Mouse (Mus musculus) limb, embryonic 13.5 days (tissue): Measurements from ENCODE around the gene Samhd1. TPM values are rescaled to one million over a fixed set of nuclear protein-coding genes. Genes with fewer than 3 reads are reported as not detected.

Experiments used
- ATAC-seq: fragments of 200-750 bp; cut with Nextera tagmentation; 2 replicates; pipeline ENCODE4 v1.8.0; 2017; ENCODE audit warnings: low read depth, moderate number of reproducible peaks, moderate TSS enrichment; ENCODE audit not compliant: low FRiP score
- H3K27ac ChIP-seq: fragments of 300-500 bp; sonication (generic); 2 replicates; pipeline ENCODE4 v1.5.1; 2015; ENCODE audit warnings: inconsistent platforms, mild to moderate bottlenecking, moderate library complexity
- H3K27me3 ChIP-seq: fragments of 300-500 bp; sonication (generic); 2 replicates; pipeline ENCODE4 v1.6.1; 2015; ENCODE audit warnings: mild to moderate bottlenecking, inconsistent platforms
- H3K36me3 ChIP-seq: fragments of 300-500 bp; sonication (generic); 2 replicates; pipeline ENCODE4 v1.6.1; 2015; ENCODE audit warnings: inconsistent platforms, mild to moderate bottlenecking, moderate library complexity
- H3K4me1 ChIP-seq: fragments of 300-500 bp; sonication (generic); 2 replicates; pipeline ENCODE4 v1.6.1; 2015; ENCODE audit warnings: inconsistent platforms
- H3K4me2 ChIP-seq: fragments of 300-500 bp; sonication (generic); replicated peaks from 2 replicates; pipeline ENCODE4 v1.6.1; 2015; ENCODE audit warnings: inconsistent platforms, mild to moderate bottlenecking, moderate library complexity
- H3K4me3 ChIP-seq: fragments of 300-500 bp; sonication (generic); 2 replicates; pipeline ENCODE4 v1.5.1; 2015; ENCODE audit warnings: moderate library complexity, mild to moderate bottlenecking, inconsistent platforms
- H3K9ac ChIP-seq: fragments of 300-500 bp; sonication (generic); 2 replicates; pipeline ENCODE4 v1.6.1; 2015; ENCODE audit warnings: mild to moderate bottlenecking, inconsistent platforms
- H3K9me3 ChIP-seq: fragments of 300-500 bp; sonication (generic); 2 replicates; pipeline ENCODE4 v1.6.1; 2016; ENCODE audit warnings: inconsistent platforms
- WGBS: fragments of 180-500 bp; shearing (Covaris S2); methylation state at CpG from one replicate; pipeline ENCODE4 v1.1.7; 2015; 5-methylcytosine and 5-hydroxymethylcytosine counted together
- polyA plus RNA-seq: library from polyadenylated mRNA; unstranded; fragments of >200 nt; fragmentation: Nextera tagmentation; extraction: Ambion mirVana; gene quantifications from 2 replicates; pipeline ENCODE4 v1.2.1, GENCODE M21; 2015

Gene Samhd1
- polyA plus RNA-seq, 1 experiment from 2014 or later = 26.6 TPM

DNA sequence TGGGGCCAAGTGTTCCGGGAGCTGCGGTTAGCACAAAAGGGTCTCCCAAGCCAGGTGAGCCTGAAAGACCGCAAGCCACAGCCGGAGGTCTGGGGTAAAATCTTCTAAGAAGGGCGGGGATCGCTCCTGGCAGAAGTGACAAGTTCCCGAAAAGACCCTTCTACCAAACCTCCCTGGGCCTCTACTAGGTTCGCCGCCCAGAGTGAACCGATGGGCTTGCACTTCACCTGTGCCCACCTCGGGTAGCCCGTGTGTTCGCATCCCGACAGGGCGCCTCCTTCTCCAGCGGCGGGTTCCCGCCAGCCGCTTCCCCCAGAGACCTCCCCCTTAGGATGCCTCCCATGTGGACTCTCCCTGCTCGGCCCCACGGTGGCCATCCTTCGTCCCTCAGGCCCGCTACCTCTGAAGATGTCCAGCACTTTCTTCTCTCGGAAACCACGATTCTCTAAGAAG lies 560 bp downstream of the Samhd1 start:
- Histone ChIP-seq H3K27ac (peak overlapping the region; percentile 73), H3K4me1 (peaks cover 8% of the 10 kb centered on the region; the same call in 1 of the 2 replicates), H3K4me3 (peak overlapping the region; percentile 69), H3K9ac (peak overlapping the region; percentile 75), H3K9me3 (no peaks in the 10 kb centered on the region), H3K4me2 (peak overlapping the region; percentile 78), H3K36me3 (no peaks in the 10 kb centered on the region; the same call in 1 of the 2 replicates), H3K27me3 (no peaks in the 10 kb centered on the region)
- 0% methylated on average over 25 of the region's 25 CpGs for WGBS
- ATAC-seq = peak; percentile 51

DNA sequence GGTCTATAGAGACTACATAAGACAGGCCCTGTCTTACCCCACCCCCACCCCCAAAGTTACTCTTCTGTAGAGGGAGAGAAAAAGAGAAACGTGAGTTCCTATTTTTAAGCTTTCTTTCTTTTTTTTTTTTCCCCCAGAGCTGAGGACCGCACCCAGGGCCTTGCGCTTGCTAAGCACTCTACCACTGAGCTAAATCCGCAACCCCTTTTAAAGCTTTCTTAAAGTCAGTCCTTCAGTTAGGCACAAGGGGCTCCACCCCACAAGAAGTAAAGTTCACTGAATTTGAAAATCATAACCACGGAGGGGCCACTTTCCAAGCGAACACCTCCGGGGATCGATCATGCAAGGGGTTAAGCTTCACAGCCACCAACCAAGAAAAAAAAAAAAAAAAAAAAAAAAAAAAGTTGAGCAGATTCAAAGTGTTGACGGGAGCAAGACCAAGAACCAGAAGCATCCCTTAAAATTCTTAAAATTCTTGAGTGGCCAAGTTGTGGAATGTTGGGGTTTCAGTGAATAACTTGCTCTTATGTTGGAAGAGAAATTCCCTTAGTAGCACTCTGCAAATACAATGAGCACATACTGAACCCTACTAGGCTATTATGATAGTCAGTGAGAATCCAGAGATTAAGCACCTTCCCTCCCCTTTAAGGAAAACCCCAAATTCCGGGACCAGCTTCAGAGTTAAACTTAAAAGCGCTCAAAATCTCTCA lies 1.1 kb downstream of the Samhd1 start:
- no peak overlapping the region for H3K27ac ChIP-seq
- peaks cover 8% of the 10 kb centered on the region; the same call in 1 of the 2 replicates for H3K4me1 ChIP-seq
- no peaks in the 10 kb centered on the region for H3K9me3 ChIP-seq
- peak overlapping the region; percentile 75 for H3K9ac ChIP-seq
- H3K4me3 ChIP-seq = peak overlapping the region; percentile 69
- 17% methylated on average over 11 of the region's 11 CpGs for WGBS
- peaks cover 2% of the 10 kb centered on the region; the same call in 1 of the 2 replicates for H3K36me3 ChIP-seq
- H3K4me2 ChIP-seq = peak overlapping the region; percentile 78
- ATAC-seq = no peak
- no peaks in the 10 kb centered on the region for H3K27me3 ChIP-seq

DNA sequence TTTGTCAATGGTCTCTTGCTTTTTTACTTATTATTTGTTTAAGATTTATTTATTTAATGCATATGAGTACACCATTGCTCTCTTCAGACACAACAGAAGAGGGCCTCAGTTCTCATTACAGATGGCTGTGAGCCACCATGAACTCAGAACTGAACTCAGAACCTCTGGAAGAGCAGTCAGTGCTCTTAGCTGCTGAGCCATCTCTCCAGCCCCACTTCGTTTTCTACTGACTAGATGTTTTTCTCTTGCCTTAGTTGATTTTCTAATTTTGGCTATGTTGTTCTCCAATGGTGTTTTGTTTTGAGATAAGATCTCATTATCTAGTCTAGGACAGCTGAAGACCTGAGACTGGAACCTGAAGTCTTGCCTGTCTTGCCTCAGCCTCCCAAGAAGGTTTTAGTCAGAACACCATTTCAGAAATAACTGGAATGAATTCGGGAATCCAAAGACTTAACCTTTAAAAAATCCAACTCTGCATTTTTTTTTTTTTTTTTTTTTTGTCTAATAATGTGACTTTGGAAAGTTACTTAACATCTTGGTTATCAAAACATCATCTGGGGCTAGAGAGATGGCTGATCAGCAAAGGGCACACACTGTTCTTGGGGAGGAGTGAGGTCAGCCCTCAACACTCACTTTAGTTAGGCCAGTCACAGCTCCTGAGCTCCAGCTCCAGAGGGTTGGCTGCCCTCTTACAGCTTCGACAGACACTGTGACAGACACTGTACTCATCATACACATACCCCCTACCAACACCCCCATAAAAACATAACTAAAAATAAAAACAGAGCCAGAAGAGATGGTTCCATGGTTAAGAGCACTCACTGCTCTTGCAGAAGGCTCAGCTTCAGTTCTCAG lies 2.2 kb downstream of the Samhd1 start:
- Histone ChIP-seq H3K9ac (no peak overlapping the region), H3K4me2 (no peak overlapping the region)

DNA sequence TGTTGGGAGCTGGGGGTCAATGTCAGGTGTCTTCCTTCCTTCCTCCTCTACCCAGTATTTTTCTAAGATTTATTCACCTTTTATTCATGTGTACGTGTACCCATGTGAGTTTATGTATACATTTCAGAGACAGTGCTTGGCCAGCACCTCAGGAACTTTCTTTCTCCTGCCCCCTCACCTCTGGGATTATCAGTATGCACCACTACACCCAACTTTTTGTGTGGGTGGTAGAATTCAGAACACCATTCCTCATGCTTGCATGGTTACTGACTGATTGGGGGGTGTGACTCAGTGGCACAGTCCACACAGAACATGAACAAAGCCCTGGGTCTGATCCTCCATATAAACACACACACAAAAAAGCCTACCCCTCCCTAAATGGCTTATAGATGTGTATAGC lies 3.0 kb downstream of the Samhd1 start:
- Histone ChIP-seq H3K36me3 (peaks cover 12% of the 10 kb centered on the region), H3K27me3 (no peaks in the 10 kb centered on the region), H3K27ac (no peak overlapping the region), H3K9me3 (no peaks in the 10 kb centered on the region), H3K4me3 (no peak overlapping the region), H3K4me1 (peaks cover 8% of the 10 kb centered on the region; the same call in 1 of the 2 replicates), H3K9ac (no peak overlapping the region), H3K4me2 (no peak overlapping the region)
- ATAC-seq = no peak
- 93% methylated on average over 1 of the region's 1 CpGs for WGBS

More for the DNA sequence above, 2.2 kb downstream of the Samhd1 start:
- Histone ChIP-seq H3K4me1 (peaks cover 8% of the 10 kb centered on the region; the same call in 1 of the 2 replicates), H3K9me3 (no peaks in the 10 kb centered on the region), H3K4me3 (no peak overlapping the region), H3K36me3 (peaks cover 8% of the 10 kb centered on the region), H3K27ac (no peak overlapping the region), H3K27me3 (no peaks in the 10 kb centered on the region)
- WGBS = 86% methylated on average over 3 of the region's 3 CpGs
- ATAC-seq = no peak

DNA sequence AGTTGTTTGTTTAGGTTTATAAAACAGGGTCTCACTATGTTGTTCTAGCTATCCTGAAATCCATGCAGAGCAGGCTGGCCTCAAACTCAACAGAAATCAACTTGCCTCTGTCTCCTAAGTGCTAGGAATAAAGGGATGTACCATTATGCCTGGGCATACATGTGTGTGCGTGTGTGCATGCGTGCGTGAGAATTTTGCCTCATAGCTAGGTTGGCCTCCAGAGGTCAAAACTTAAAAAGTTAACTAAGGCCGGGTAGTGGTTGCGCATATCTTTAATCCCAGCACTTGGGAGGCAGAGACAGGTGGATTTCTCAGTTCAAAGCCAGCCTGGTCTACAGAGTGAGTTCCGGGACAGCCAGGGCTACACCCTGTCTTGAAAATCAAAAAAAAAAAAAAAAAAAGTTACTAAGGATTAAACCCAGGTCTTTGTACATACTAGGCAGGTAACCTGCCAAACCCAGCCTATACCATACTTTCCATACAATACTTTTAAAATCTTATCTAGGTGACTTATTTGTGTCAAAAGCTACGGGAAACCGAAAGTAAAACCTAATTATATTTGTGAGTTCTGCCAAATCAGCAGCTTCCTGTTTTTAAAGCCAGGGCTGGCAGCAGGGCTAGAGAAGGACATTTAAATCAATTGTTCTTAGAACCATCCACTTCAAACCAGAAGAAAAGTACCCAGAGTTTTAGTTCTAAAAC lies 4.1 kb downstream of the Samhd1 start:
- Histone ChIP-seq H3K36me3 (peaks cover 18% of the 10 kb centered on the region), H3K27ac (no peak overlapping the region), H3K4me3 (no peak overlapping the region), H3K9ac (no peak overlapping the region), H3K27me3 (no peaks in the 10 kb centered on the region), H3K9me3 (no peaks in the 10 kb centered on the region), H3K4me1 (peaks cover 8% of the 10 kb centered on the region; the same call in 1 of the 2 replicates), H3K4me2 (no peak overlapping the region)
- WGBS = 84% methylated on average over 8 of the region's 8 CpGs
- no peak for ATAC-seq

DNA sequence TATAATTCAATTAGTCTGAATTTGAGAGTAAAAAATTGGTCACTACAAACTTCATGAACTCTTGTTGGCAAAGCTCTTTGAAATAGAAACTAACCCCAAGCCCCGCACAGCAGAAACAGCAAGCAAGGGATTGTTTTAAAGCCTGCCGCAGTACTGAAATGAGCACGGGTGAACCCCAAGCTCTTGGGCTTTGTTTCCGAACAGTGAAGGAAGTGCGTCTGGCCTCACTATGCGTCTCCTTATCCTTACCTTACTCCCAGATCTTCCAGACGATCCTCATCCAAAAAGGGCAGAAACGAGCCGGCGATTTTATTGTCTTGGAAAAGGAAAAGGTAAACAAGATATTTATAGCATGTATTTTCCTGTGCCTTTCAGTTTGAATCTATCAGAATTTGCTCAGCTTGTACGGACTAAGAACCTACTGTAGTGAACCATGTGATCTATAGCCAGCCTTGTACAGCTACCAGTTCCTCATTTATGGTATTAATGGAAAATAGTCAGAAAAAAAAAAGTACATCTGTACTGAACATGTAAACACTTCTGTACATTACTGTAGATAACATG lies 5.4 kb downstream of the Samhd1 start:
- H3K9ac ChIP-seq = no peak overlapping the region
- ATAC-seq = no peak
- H3K4me2 ChIP-seq = no peak overlapping the region
- no peaks in the 10 kb centered on the region for H3K9me3 ChIP-seq
- 78% methylated on average over 11 of the region's 11 CpGs for WGBS
- H3K4me1 ChIP-seq = peaks cover 8% of the 10 kb centered on the region; the same call in 1 of the 2 replicates
- no peak overlapping the region for H3K4me3 ChIP-seq
- no peaks in the 10 kb centered on the region for H3K27me3 ChIP-seq
- no peak overlapping the region for H3K27ac ChIP-seq
- H3K36me3 ChIP-seq = peaks cover 29% of the 10 kb centered on the region

DNA sequence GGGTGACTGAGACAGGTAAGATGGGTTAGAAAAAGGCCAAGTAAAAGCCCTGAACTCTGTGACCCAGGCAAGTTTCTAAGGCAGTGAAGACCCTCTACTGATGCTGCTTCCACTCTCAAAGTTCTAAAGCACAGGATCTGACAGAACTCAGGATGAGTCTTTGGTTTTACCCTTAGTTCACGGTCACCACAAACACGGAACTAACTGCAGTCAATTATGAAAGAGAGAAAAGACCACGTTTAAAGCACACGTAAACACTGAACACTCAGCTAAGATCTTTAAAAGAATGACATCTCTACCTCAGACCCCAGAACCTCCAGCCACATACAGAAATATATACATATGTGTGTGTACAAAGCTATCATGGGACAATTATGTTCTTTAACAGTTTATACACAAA lies 6.0 kb downstream of the Samhd1 start:
- Histone ChIP-seq H3K27ac (no peak overlapping the region), H3K27me3 (no peaks in the 10 kb centered on the region), H3K4me1 (peaks cover 8% of the 10 kb centered on the region; the same call in 1 of the 2 replicates), H3K9me3 (no peaks in the 10 kb centered on the region), H3K4me3 (no peak overlapping the region), H3K4me2 (no peak overlapping the region), H3K36me3 (peaks cover 33% of the 10 kb centered on the region), H3K9ac (no peak overlapping the region)
- ATAC-seq = no peak
- WGBS = 93% methylated on average over 4 of the region's 4 CpGs

DNA sequence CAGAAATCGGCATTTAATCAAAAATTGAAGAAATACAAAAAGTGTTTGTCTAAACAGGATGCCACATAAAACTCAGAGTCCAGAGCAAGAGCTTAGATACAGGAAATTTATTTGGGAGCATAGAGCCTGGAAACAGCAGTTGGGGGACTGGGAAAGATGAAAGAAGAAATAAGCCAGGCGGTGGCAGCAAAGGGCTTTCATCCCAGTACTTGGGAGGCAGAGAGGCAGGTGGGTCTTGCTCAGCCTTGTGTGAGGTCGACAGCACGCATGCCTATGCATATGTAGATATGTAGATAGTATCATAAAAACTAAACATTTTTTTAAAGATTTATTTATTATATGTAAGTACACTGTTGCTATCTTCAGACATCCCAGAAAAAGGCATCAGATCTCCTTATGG lies 7.0 kb downstream of the Samhd1 start:
- Histone ChIP-seq H3K4me3 (no peak overlapping the region), H3K36me3 (peaks cover 35% of the 10 kb centered on the region), H3K27me3 (no peaks in the 10 kb centered on the region), H3K9ac (no peak overlapping the region), H3K4me2 (no peak overlapping the region), H3K27ac (no peak overlapping the region), H3K4me1 (no peaks in the 10 kb centered on the region), H3K9me3 (no peaks in the 10 kb centered on the region)
- ATAC-seq = no peak
- WGBS = 68% methylated on average over 4 of the region's 4 CpGs

DNA sequence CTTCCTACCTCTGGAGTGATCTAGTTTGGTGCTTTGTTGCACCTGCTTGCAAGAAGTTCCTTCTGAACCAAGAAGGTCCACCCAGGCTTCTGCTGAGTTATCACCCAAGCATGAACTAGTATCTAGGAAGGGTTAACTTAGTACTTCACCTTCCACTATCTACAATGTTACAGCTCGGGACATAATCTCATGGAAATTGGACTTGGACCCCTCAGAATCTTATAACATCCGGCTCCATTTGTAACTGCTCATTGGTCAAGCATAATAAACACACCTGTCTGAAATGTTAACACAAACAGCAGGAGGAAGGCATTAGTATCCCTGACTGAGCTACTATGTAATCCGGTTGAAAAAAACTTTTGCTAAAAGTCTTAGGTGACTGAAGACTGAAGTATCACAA lies 7.7 kb downstream of the Samhd1 start:
- Histone ChIP-seq H3K36me3 (peaks cover 40% of the 10 kb centered on the region), H3K9ac (no peak overlapping the region), H3K4me2 (no peak overlapping the region), H3K4me3 (no peak overlapping the region), H3K27me3 (no peaks in the 10 kb centered on the region), H3K27ac (no peak overlapping the region), H3K9me3 (no peaks in the 10 kb centered on the region), H3K4me1 (no peaks in the 10 kb centered on the region)
- no peak for ATAC-seq
- 87% methylated on average over 3 of the region's 3 CpGs for WGBS

DNA sequence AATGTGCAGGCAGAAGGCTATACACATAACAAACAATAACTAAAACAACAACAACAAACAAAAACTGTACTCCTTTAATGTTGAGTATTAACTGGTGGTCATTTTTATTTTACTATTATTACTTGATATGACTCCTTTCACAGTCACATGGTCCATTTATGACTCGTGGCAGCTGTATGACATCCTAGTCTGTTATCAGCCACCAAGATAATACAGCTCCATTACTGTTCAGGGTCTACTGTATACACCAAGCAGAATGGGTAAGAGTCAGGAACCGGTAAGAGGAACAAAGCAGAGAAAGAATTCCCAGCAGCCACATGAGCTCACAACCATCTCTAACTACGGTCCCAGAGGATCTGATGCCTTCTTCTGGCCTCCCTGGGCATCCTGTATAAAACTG lies 9.8 kb downstream of the Samhd1 start:
- Histone ChIP-seq H3K36me3 (peaks cover 56% of the 10 kb centered on the region), H3K27me3 (no peaks in the 10 kb centered on the region), H3K27ac (no peak overlapping the region), H3K4me1 (no peaks in the 10 kb centered on the region), H3K9ac (no peak overlapping the region), H3K4me2 (no peak overlapping the region), H3K9me3 (no peaks in the 10 kb centered on the region), H3K4me3 (no peak overlapping the region)
- ATAC-seq = no peak
- WGBS = 94% methylated on average over 3 of the region's 3 CpGs

DNA sequence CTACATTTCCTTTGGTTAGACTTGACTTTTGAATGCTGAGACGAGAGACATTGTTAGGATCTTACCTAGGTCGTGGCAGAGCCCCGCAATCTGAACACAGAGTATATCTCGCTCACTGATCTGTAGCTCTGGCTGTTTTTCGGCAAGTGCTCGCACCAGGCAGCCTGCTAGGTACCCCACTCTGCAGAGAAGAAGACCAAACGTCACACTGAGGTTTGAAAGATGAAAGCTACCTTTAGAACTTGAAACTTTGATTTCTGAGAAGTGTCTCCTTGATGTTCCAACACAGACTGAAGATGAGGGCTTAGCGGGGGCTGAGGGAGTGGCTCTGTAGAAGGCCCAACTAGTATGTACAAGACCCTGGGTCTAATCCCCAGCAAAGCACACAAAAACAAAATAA lies 13.3 kb downstream of the Samhd1 start:
- WGBS = 90% methylated on average over 8 of the region's 8 CpGs
- Histone ChIP-seq H3K36me3 (peaks cover 54% of the 10 kb centered on the region), H3K4me3 (no peak overlapping the region), H3K4me2 (no peak overlapping the region), H3K9ac (no peak overlapping the region), H3K27ac (no peak overlapping the region), H3K4me1 (no peaks in the 10 kb centered on the region), H3K27me3 (no peaks in the 10 kb centered on the region), H3K9me3 (no peaks in the 10 kb centered on the region)
- no peak for ATAC-seq
